Mouse (Mus musculus) heart, embryonic 11.5 days (tissue): ENCODE measurements around the gene Riok2. TPM values are rescaled to one million over a fixed set of nuclear protein-coding genes. Genes with fewer than 3 reads are reported as not detected.

Source experiments
- ATAC-seq: fragments of 200-750 bp; cut with Nextera tagmentation; replicated peaks from 2 replicates; pipeline ENCODE4 v1.8.0; 2017; ENCODE audit warnings: moderate library complexity; ENCODE audit not compliant: insufficient number of reproducible peaks, low FRiP score, low TSS enrichment
- H3K27ac ChIP-seq: fragments of 300-500 bp; sonication (generic); 2 replicates; pipeline ENCODE4 v1.5.1; 2014; ENCODE audit warnings: mild to moderate bottlenecking, low read depth, low read length
- H3K27me3 ChIP-seq: fragments of 300-500 bp; sonication (generic); 2 replicates; pipeline ENCODE4 v1.6.1; 2014; ENCODE audit warnings: mild to moderate bottlenecking, low read length, mixed read lengths; ENCODE audit not compliant: control insufficient read depth, insufficient read depth
- H3K36me3 ChIP-seq: fragments of 300-500 bp; sonication (generic); 2 replicates; pipeline ENCODE4 v1.6.1; 2014; ENCODE audit warnings: mild to moderate bottlenecking, low read length, moderate library complexity, mixed read lengths; ENCODE audit not compliant: control insufficient read depth, insufficient read depth
- H3K4me1 ChIP-seq: fragments of 300-500 bp; sonication (generic); 2 replicates; pipeline ENCODE4 v1.6.1; 2014; ENCODE audit warnings: low read length; ENCODE audit not compliant: control insufficient read depth, insufficient read depth
- H3K4me2 ChIP-seq: fragments of 300-500 bp; sonication (generic); 2 replicates; pipeline ENCODE4 v1.6.1; 2014; ENCODE audit warnings: mild to moderate bottlenecking, moderate library complexity
- H3K4me3 ChIP-seq: fragments of 300-500 bp; sonication (generic); 2 replicates; pipeline ENCODE4 v1.5.1; 2014; ENCODE audit warnings: low read depth, low read length
- H3K9ac ChIP-seq: fragments of 300-500 bp; sonication (generic); 2 replicates; pipeline ENCODE4 v1.6.1; 2014; ENCODE audit warnings: mild to moderate bottlenecking, low read depth, low read length, moderate library complexity
- H3K9me3 ChIP-seq: fragments of 300-500 bp; sonication (generic); replicated peaks from 2 replicates; pipeline ENCODE4 v1.6.1; 2016; ENCODE audit warnings: low read length; ENCODE audit not compliant: control insufficient read depth
- WGBS: fragments of 180-500 bp; shearing (Covaris S2); extraction: QIAGEN DNeasy Blood & Tissue Kit; methylation state at CpG from one replicate; pipeline ENCODE4 v1.1.7; 2014; ENCODE audit not compliant: insufficient replicate concordance; 5-methylcytosine and 5-hydroxymethylcytosine counted together
- polyA plus RNA-seq: library from polyadenylated mRNA; unstranded; fragments of >200 nt; fragmentation: Nextera tagmentation; extraction: Ambion mirVana; gene quantifications from 2 replicates; pipeline ENCODE4 v1.2.1, GENCODE M21; 2014

Gene Riok2
- polyA plus RNA-seq, 1 experiment from 2014 or later: 25.3 TPM

- no peak for ATAC-seq
- H3K4me1 ChIP-seq: no peaks in the 10 kb centered on the region
- H3K27me3 ChIP-seq: no peaks in the 10 kb centered on the region
- no peak overlapping the region for H3K27ac ChIP-seq
- no peak overlapping the region for H3K4me2 ChIP-seq
- H3K4me3 ChIP-seq: no peak overlapping the region
- WGBS: 79% methylated on average over 2 of the region's 2 CpGs
- H3K9ac ChIP-seq: no peak overlapping the region
- H3K9me3 ChIP-seq: no peaks in the 10 kb centered on the region
- no peaks in the 10 kb centered on the region for H3K36me3 ChIP-seq
Measured at GRCm38 (mm10) chr17:17412176-17412575, 38.1 kb downstream of the Riok2 start.

GRCm38 (mm10) chr17:17414206-17414605 lies 40.1 kb downstream of the Riok2 start:
- no peak overlapping the region for H3K4me3 ChIP-seq
- H3K27ac ChIP-seq: no peak overlapping the region
- no peaks in the 10 kb centered on the region for H3K4me1 ChIP-seq
- WGBS: 90% methylated on average over 3 of the region's 3 CpGs
- H3K4me2 ChIP-seq: no peak overlapping the region
- no peaks in the 10 kb centered on the region for H3K27me3 ChIP-seq
- H3K9ac ChIP-seq: no peak overlapping the region
- H3K36me3 ChIP-seq: no peaks in the 10 kb centered on the region
- H3K9me3 ChIP-seq: no peaks in the 10 kb centered on the region
- ATAC-seq: no peak

- no peak for ATAC-seq
- no peaks in the 10 kb centered on the region for H3K9me3 ChIP-seq
- no peak overlapping the region for H3K9ac ChIP-seq
- 46% methylated on average over 4 of the region's 4 CpGs for WGBS
- H3K36me3 ChIP-seq: no peaks in the 10 kb centered on the region
- no peak overlapping the region for H3K4me2 ChIP-seq
- no peaks in the 10 kb centered on the region for H3K4me1 ChIP-seq
- H3K27me3 ChIP-seq: no peaks in the 10 kb centered on the region
- H3K27ac ChIP-seq: no peak overlapping the region
- no peak overlapping the region for H3K4me3 ChIP-seq
Measured at GRCm38 (mm10) chr17:17424609-17425307, 50.6 kb downstream of the Riok2 start.

- no peak for ATAC-seq
Measured at GRCm38 (mm10) chr17:17425308-17425813, 51.3 kb downstream of the Riok2 start.

GRCm38 (mm10) chr17:17425906-17426305 lies 51.8 kb downstream of the Riok2 start:
- H3K4me1 ChIP-seq: no peaks in the 10 kb centered on the region
- no peak overlapping the region for H3K9ac ChIP-seq
- no peaks in the 10 kb centered on the region for H3K36me3 ChIP-seq
- 48% methylated on average over 3 of the region's 3 CpGs for WGBS
- no peaks in the 10 kb centered on the region for H3K9me3 ChIP-seq
- H3K4me2 ChIP-seq: no peak overlapping the region
- no peak for ATAC-seq
- no peak overlapping the region for H3K27ac ChIP-seq
- H3K27me3 ChIP-seq: no peaks in the 10 kb centered on the region
- no peak overlapping the region for H3K4me3 ChIP-seq

More at GRCm38 (mm10) chr17:17425308-17425813, 51.3 kb downstream of the Riok2 start:
- no peaks in the 10 kb centered on the region for H3K4me1 ChIP-seq
- no peak overlapping the region for H3K4me2 ChIP-seq
- no peak overlapping the region for H3K27ac ChIP-seq
- 70% methylated on average over 4 of the region's 4 CpGs for WGBS
- H3K9me3 ChIP-seq: no peaks in the 10 kb centered on the region
- no peaks in the 10 kb centered on the region for H3K27me3 ChIP-seq
- H3K4me3 ChIP-seq: no peak overlapping the region
- H3K9ac ChIP-seq: no peak overlapping the region
- no peaks in the 10 kb centered on the region for H3K36me3 ChIP-seq

GRCm38 (mm10) chr17:17428888-17429287 lies 54.8 kb downstream of the Riok2 start:
- no peaks in the 10 kb centered on the region for H3K9me3 ChIP-seq
- H3K4me3 ChIP-seq: no peak overlapping the region
- H3K4me2 ChIP-seq: no peak overlapping the region
- no peak for ATAC-seq
- no peaks in the 10 kb centered on the region for H3K27me3 ChIP-seq
- H3K9ac ChIP-seq: no peak overlapping the region
- no peak overlapping the region for H3K27ac ChIP-seq
- no peaks in the 10 kb centered on the region for H3K4me1 ChIP-seq
- H3K36me3 ChIP-seq: no peaks in the 10 kb centered on the region
- 76% methylated on average over 2 of the region's 2 CpGs for WGBS

GRCm38 (mm10) chr17:17433679-17434078 lies 59.6 kb downstream of the Riok2 start:
- Histone ChIP-seq H3K9ac (no peak overlapping the region), H3K9me3 (no peaks in the 10 kb centered on the region), H3K4me1 (0 out of 2 replicates have a peak, but pooled peaks cover 2% of the 10 kb centered on the region), H3K36me3 (no peaks in the 10 kb centered on the region), H3K4me3 (no peak overlapping the region), H3K4me2 (no peak overlapping the region), H3K27me3 (no peaks in the 10 kb centered on the region), H3K27ac (no peak overlapping the region)
- ATAC-seq: no peak
- WGBS: 77% methylated on average over 4 of the region's 4 CpGs

GRCm38 (mm10) chr17:17438576-17439191 lies 64.6 kb downstream of the Riok2 start:
- Histone ChIP-seq H3K9ac (no peak overlapping the region), H3K27me3 (no peaks in the 10 kb centered on the region), H3K36me3 (no peaks in the 10 kb centered on the region), H3K27ac (peak overlapping the region; percentile 37; the same call in 1 of the 2 replicates), H3K4me1 (0 out of 2 replicates have a peak, but pooled peaks cover 4% of the 10 kb centered on the region), H3K4me3 (no peak overlapping the region), H3K9me3 (no peaks in the 10 kb centered on the region), H3K4me2 (no peak overlapping the region)
- peak; percentile 73 for ATAC-seq
